Mouse (Mus musculus) hindbrain, embryonic 12.5 days (tissue): ENCODE results near the gene Alg12. TPM values are rescaled to one million over a fixed set of nuclear protein-coding genes. Genes with fewer than 3 reads are reported as not detected.
A peak's percentile ranks its signal among the peaks of the same experiment; 100 is the strongest.

Source experiments
- ATAC-seq: fragments of 200-750 bp; cut with Nextera tagmentation; 2 replicates; pipeline ENCODE4 v1.8.0; 2017; ENCODE audit warnings: moderate TSS enrichment; ENCODE audit not compliant: low FRiP score
- H3K27ac ChIP-seq: fragments of 300-500 bp; sonication (generic); 2 replicates; pipeline ENCODE4 v1.5.1; 2016; ENCODE audit warnings: mild to moderate bottlenecking
- H3K27me3 ChIP-seq: fragments of 300-500 bp; sonication (generic); 2 replicates; pipeline ENCODE4 v1.6.1; 2016; ENCODE audit warnings: mild to moderate bottlenecking
- H3K36me3 ChIP-seq: fragments of 300-500 bp; sonication (generic); 2 replicates; pipeline ENCODE4 v1.6.1; 2016; ENCODE audit warnings: mild to moderate bottlenecking
- H3K4me1 ChIP-seq: fragments of 300-500 bp; sonication (generic); 2 replicates; pipeline ENCODE4 v1.6.1; 2016
- H3K4me2 ChIP-seq: fragments of 300-500 bp; sonication (generic); replicated peaks from 2 replicates; pipeline ENCODE4 v1.6.1; 2016; ENCODE audit warnings: mild to moderate bottlenecking
- H3K4me3 ChIP-seq: fragments of 300-500 bp; sonication (generic); 2 replicates; pipeline ENCODE4 v1.5.1; 2016; ENCODE audit warnings: mild to moderate bottlenecking
- H3K9ac ChIP-seq: fragments of 300-500 bp; sonication (generic); 2 replicates; pipeline ENCODE4 v1.6.1; 2016; ENCODE audit warnings: mild to moderate bottlenecking, moderate library complexity
- H3K9me3 ChIP-seq: fragments of 300-500 bp; sonication (generic); replicated peaks from 2 replicates; pipeline ENCODE4 v1.6.1; 2016; ENCODE audit warnings: mild to moderate bottlenecking
- WGBS: fragments of 180-500 bp; shearing (Covaris S2); methylation state at CpG from one replicate; pipeline ENCODE4 v1.1.7; 2016; 5-methylcytosine and 5-hydroxymethylcytosine counted together
- polyA plus RNA-seq: library from polyadenylated mRNA; unstranded; fragments of >200 nt; fragmentation: Nextera tagmentation; extraction: Ambion mirVana; gene quantifications from 2 replicates; pipeline ENCODE4 v1.2.1, GENCODE M21; 2016

The Alg12 gene
- polyA plus RNA-seq, 1 experiment from 2014 or later: 9.9 TPM

GRCm38 (mm10) chr15:88861772-88862622, 42.9 kb upstream of the Alg12 start, which contains the start of gene Pim3:
Gene Pim3, plus strand, starts transcription at chr15:88862186.
- under 1% methylated on average over 107 of the region's 107 CpGs for WGBS
- no peaks in the 10 kb centered on the region for H3K9me3 ChIP-seq
- peak within 1 kb of the TSS; percentile 97 for H3K4me2 ChIP-seq
- ATAC-seq: peak; percentile 87
- H3K4me3 ChIP-seq: peak within 1 kb of the TSS; percentile 91
- peak within 1 kb of the TSS; percentile 91 for H3K9ac ChIP-seq
- H3K27me3 ChIP-seq: no peaks in the 10 kb centered on the region
- H3K4me1 ChIP-seq: peaks cover 32% of the 10 kb centered on the region
- H3K36me3 ChIP-seq: peaks cover 24% of the 10 kb centered on the region
- H3K27ac ChIP-seq: peak within 1 kb of the TSS; percentile 97

GRCm38 (mm10) chr15:88860781-88861180, 41.7 kb upstream of the Alg12 start:
- H3K9ac ChIP-seq: no peak overlapping the region
- peaks cover 12% of the 10 kb centered on the region for H3K36me3 ChIP-seq
- H3K27ac ChIP-seq: no peak overlapping the region
- 91% methylated on average over 3 of the region's 3 CpGs for WGBS
- ATAC-seq: no peak
- peaks cover 26% of the 10 kb centered on the region for H3K4me1 ChIP-seq
- H3K4me3 ChIP-seq: no peak overlapping the region
- H3K4me2 ChIP-seq: no peak overlapping the region
- H3K27me3 ChIP-seq: no peaks in the 10 kb centered on the region
- H3K9me3 ChIP-seq: no peaks in the 10 kb centered on the region

GRCm38 (mm10) chr15:88859206-88859970, 40.3 kb upstream of the Alg12 start:
- H3K9me3 ChIP-seq: no peaks in the 10 kb centered on the region
- H3K27me3 ChIP-seq: no peaks in the 10 kb centered on the region
- peaks cover 28% of the 10 kb centered on the region for H3K4me1 ChIP-seq
- no peak for ATAC-seq
- no peak overlapping the region for H3K4me2 ChIP-seq
- H3K27ac ChIP-seq: no peak overlapping the region
- no peak overlapping the region for H3K4me3 ChIP-seq
- H3K9ac ChIP-seq: no peak overlapping the region
- peaks cover under 1% of the 10 kb centered on the region for H3K36me3 ChIP-seq
- 65% methylated on average over 8 of the region's 8 CpGs for WGBS

- H3K4me3 ChIP-seq: no peak overlapping the region
- no peaks in the 10 kb centered on the region for H3K9me3 ChIP-seq
- H3K4me2 ChIP-seq: no peak overlapping the region
- 81% methylated on average over 2 of the region's 2 CpGs for WGBS
- H3K27ac ChIP-seq: no peak overlapping the region
- H3K36me3 ChIP-seq: no peaks in the 10 kb centered on the region
- peaks cover 27% of the 10 kb centered on the region for H3K4me1 ChIP-seq
- ATAC-seq: no peak
- H3K9ac ChIP-seq: no peak overlapping the region
- H3K27me3 ChIP-seq: no peaks in the 10 kb centered on the region
Measured at GRCm38 (mm10) chr15:88858707-88859106, 39.6 kb upstream of the Alg12 start.

GRCm38 (mm10) chr15:88858141-88858541, 39.0 kb upstream of the Alg12 start:
- no peak for ATAC-seq
- H3K4me2 ChIP-seq: no peak overlapping the region
- no peak overlapping the region for H3K27ac ChIP-seq
- H3K4me1 ChIP-seq: peaks cover 27% of the 10 kb centered on the region
- H3K4me3 ChIP-seq: no peak overlapping the region
- no peak overlapping the region for H3K9ac ChIP-seq
- 88% methylated on average over 3 of the region's 3 CpGs for WGBS
- H3K9me3 ChIP-seq: no peaks in the 10 kb centered on the region
- no peaks in the 10 kb centered on the region for H3K27me3 ChIP-seq
- H3K36me3 ChIP-seq: no peaks in the 10 kb centered on the region

GRCm38 (mm10) chr15:88857361-88857760, 38.2 kb upstream of the Alg12 start:
- ATAC-seq: no peak
- WGBS: 97% methylated on average over 7 of the region's 7 CpGs
- no peak overlapping the region for H3K4me3 ChIP-seq
- no peak overlapping the region for H3K9ac ChIP-seq
- peaks cover 22% of the 10 kb centered on the region for H3K4me1 ChIP-seq
- H3K27me3 ChIP-seq: no peaks in the 10 kb centered on the region
- H3K9me3 ChIP-seq: no peaks in the 10 kb centered on the region
- no peak overlapping the region for H3K27ac ChIP-seq
- no peaks in the 10 kb centered on the region for H3K36me3 ChIP-seq
- no peak overlapping the region for H3K4me2 ChIP-seq

- no peak overlapping the region for H3K9ac ChIP-seq
- WGBS: 84% methylated on average over 5 of the region's 5 CpGs
- peaks cover 24% of the 10 kb centered on the region for H3K4me1 ChIP-seq
Measured at GRCm38 (mm10) chr15:88856613-88857012, 37.5 kb upstream of the Alg12 start.

GRCm38 (mm10) chr15:88855896-88856417, 36.8 kb upstream of the Alg12 start:
- no peaks in the 10 kb centered on the region for H3K9me3 ChIP-seq
- peaks cover 25% of the 10 kb centered on the region for H3K4me1 ChIP-seq
- no peaks in the 10 kb centered on the region for H3K27me3 ChIP-seq
- H3K4me3 ChIP-seq: no peak overlapping the region
- no peak overlapping the region for H3K9ac ChIP-seq
- H3K27ac ChIP-seq: no peak overlapping the region
- 79% methylated on average over 6 of the region's 6 CpGs for WGBS
- H3K36me3 ChIP-seq: no peaks in the 10 kb centered on the region
- H3K4me2 ChIP-seq: no peak overlapping the region
- no peak for ATAC-seq

More at GRCm38 (mm10) chr15:88856613-88857012, 37.5 kb upstream of the Alg12 start:
- Histone ChIP-seq H3K27me3 (no peaks in the 10 kb centered on the region), H3K9me3 (no peaks in the 10 kb centered on the region), H3K4me2 (no peak overlapping the region), H3K36me3 (no peaks in the 10 kb centered on the region), H3K27ac (no peak overlapping the region), H3K4me3 (no peak overlapping the region)
- ATAC-seq: no peak

GRCm38 (mm10) chr15:88854969-88855830, 36.1 kb upstream of the Alg12 start:
- Histone ChIP-seq H3K27ac (no peak overlapping the region), H3K4me3 (no peak overlapping the region), H3K27me3 (no peaks in the 10 kb centered on the region), H3K9ac (no peak overlapping the region), H3K36me3 (no peaks in the 10 kb centered on the region), H3K9me3 (no peaks in the 10 kb centered on the region), H3K4me2 (peak overlapping the region; percentile 8; the same call in 1 of the 2 replicates), H3K4me1 (peaks cover 32% of the 10 kb centered on the region)
- no peak for ATAC-seq
- WGBS: 71% methylated on average over 15 of the region's 15 CpGs

- Histone ChIP-seq H3K4me2 (peak overlapping the region; percentile 8; the same call in 1 of the 2 replicates), H3K27ac (no peak overlapping the region), H3K4me3 (no peak overlapping the region), H3K27me3 (no peaks in the 10 kb centered on the region), H3K36me3 (no peaks in the 10 kb centered on the region), H3K4me1 (peaks cover 34% of the 10 kb centered on the region), H3K9ac (no peak overlapping the region), H3K9me3 (no peaks in the 10 kb centered on the region)
- ATAC-seq: 0 out of 2 replicates have a peak, but pooled peaks have one; percentile 46
- 47% methylated on average over 6 of the region's 6 CpGs for WGBS
Measured at GRCm38 (mm10) chr15:88854119-88854968, 35.2 kb upstream of the Alg12 start.

- no peaks in the 10 kb centered on the region for H3K36me3 ChIP-seq
- no peak overlapping the region for H3K4me2 ChIP-seq
- ATAC-seq: no peak
- WGBS: 90% methylated on average over 9 of the region's 9 CpGs
- H3K4me1 ChIP-seq: peaks cover 34% of the 10 kb centered on the region
- no peak overlapping the region for H3K4me3 ChIP-seq
- no peaks in the 10 kb centered on the region for H3K9me3 ChIP-seq
- H3K27me3 ChIP-seq: no peaks in the 10 kb centered on the region
- no peak overlapping the region for H3K27ac ChIP-seq
- H3K9ac ChIP-seq: no peak overlapping the region
Measured at GRCm38 (mm10) chr15:88853106-88853505, 34.0 kb upstream of the Alg12 start.
